Mouse (Mus musculus) forebrain, postnatal 0 days (tissue): Measurements from ENCODE around the gene Eaf1. TPM values are rescaled to one million over a fixed set of nuclear protein-coding genes. Genes with fewer than 3 reads are reported as not detected.
A peak's percentile ranks its signal among the peaks of the same experiment; 100 is the strongest.

Experiments
- ATAC-seq: fragments of 200-750 bp; cut with Nextera tagmentation; 2 replicates; pipeline ENCODE4 v1.8.0; 2017; ENCODE audit warnings: mild to moderate bottlenecking, moderate library complexity
- DNase-seq: peaks from one replicate; pipeline ENCODE4 v3.0.0-alpha.2; 2015
- H3K27ac ChIP-seq: fragments of 300-500 bp; sonication (generic); 2 replicates; pipeline ENCODE4 v1.5.1; 2014; ENCODE audit warnings: low read depth, mild to moderate bottlenecking, antibody characterized with exemption, low read length, moderate library complexity, mixed read lengths
- H3K27me3 ChIP-seq: fragments of 300-500 bp; sonication (generic); 2 replicates; pipeline ENCODE4 v1.6.1; 2014; ENCODE audit warnings: mild to moderate bottlenecking, low read length, mixed read lengths; ENCODE audit not compliant: insufficient read depth
- H3K36me3 ChIP-seq: fragments of 300-500 bp; sonication (generic); 2 replicates; pipeline ENCODE4 v1.6.1; 2014; ENCODE audit warnings: mild to moderate bottlenecking, moderate library complexity; ENCODE audit not compliant: insufficient read depth
- H3K4me1 ChIP-seq: fragments of 300-500 bp; sonication (generic); 2 replicates; pipeline ENCODE4 v1.6.1; 2014; ENCODE audit warnings: antibody characterized with exemption; ENCODE audit not compliant: insufficient read depth
- H3K4me2 ChIP-seq: fragments of 300-500 bp; sonication (generic); 2 replicates; pipeline ENCODE4 v1.6.1; 2014; ENCODE audit warnings: low read depth, mild to moderate bottlenecking, moderate library complexity
- H3K4me3 ChIP-seq: fragments of 300-500 bp; sonication (generic); 2 replicates; pipeline ENCODE4 v1.5.1; 2014; ENCODE audit warnings: low read depth, low read length, mixed read lengths
- H3K9ac ChIP-seq: fragments of 300-500 bp; sonication (generic); 2 replicates; pipeline ENCODE4 v1.6.1; 2014; ENCODE audit warnings: mild to moderate bottlenecking
- H3K9me3 ChIP-seq: fragments of 300-500 bp; sonication (generic); 2 replicates; pipeline ENCODE4 v1.6.1; 2016; ENCODE audit warnings: low read length
- CTCF ChIP-seq: sonication (generic); IDR thresholded peaks from 2 replicates; pipeline ENCODE4 v1.5.1; 2016; ENCODE audit warnings: antibody characterized with exemption, control low read depth, low read depth
- whole genome bisulfite sequencing: fragments of 180-500 bp; shearing (Covaris S2); extraction: QIAGEN DNeasy Blood & Tissue Kit; methylation state at CpG from one replicate; pipeline ENCODE4 v1.1.7; 2014; 5-methylcytosine and 5-hydroxymethylcytosine counted together
- polyA plus RNA-seq: library from polyadenylated mRNA; unstranded; fragments of >200 nt; fragmentation: Nextera tagmentation; extraction: Ambion mirVana; gene quantifications from 2 replicates; pipeline ENCODE4 v1.2.1, GENCODE M21; 2015
- total RNA-seq: library from RNA; depleted of rRNA; stranded (reverse); fragments of >200 nt; gene quantifications from 2 replicates; pipeline ENCODE4 v1.2.3, GENCODE M21; 2014

Eaf1 gene
- total and polyA plus RNA-seq, 2 experiments from 2014 or later: 5.5 to 10.1 TPM

- no peak overlapping the region for H3K9ac ChIP-seq
- peaks cover 63% of the 10 kb centered on the region for H3K36me3 ChIP-seq
- H3K4me1 ChIP-seq: no peaks in the 10 kb centered on the region
- H3K4me2 ChIP-seq: no peak overlapping the region
- no peak for TF ChIP-seq CTCF
- H3K27me3 ChIP-seq: no peaks in the 10 kb centered on the region
- no peaks in the 10 kb centered on the region for H3K9me3 ChIP-seq
- DNase-seq (no peak), ATAC-seq (no peak)
- H3K4me3 ChIP-seq: no peak overlapping the region
- H3K27ac ChIP-seq: no peak overlapping the region
- WGBS: 95% methylated on average over 6 of the region's 6 CpGs
These were observed 6.1 kb upstream of the Eaf1 start for GRCm38 (mm10) chr14:31488055-31488454.

- DNase-seq (no peak), ATAC-seq (no peak)
- peak overlapping the region; percentile 67 for H3K4me2 ChIP-seq
- no peak overlapping the region for H3K27ac ChIP-seq
- no peak for TF ChIP-seq CTCF
- H3K9ac ChIP-seq: peak overlapping the region; percentile 86
- no peaks in the 10 kb centered on the region for H3K27me3 ChIP-seq
- H3K4me1 ChIP-seq: peaks cover 11% of the 10 kb centered on the region
- H3K4me3 ChIP-seq: peak overlapping the region; percentile 91
- no peaks in the 10 kb centered on the region for H3K9me3 ChIP-seq
- WGBS: 52% methylated on average over 9 of the region's 9 CpGs
- H3K36me3 ChIP-seq: peaks cover 27% of the 10 kb centered on the region
These were observed 298 bp upstream of the Eaf1 start for GRCm38 (mm10) chr14:31493901-31494300.

- peak; percentile 93 for DNase-seq
- Histone ChIP-seq H3K9me3 (no peaks in the 10 kb centered on the region), H3K4me1 (peaks cover 11% of the 10 kb centered on the region), H3K36me3 (peaks cover 29% of the 10 kb centered on the region), H3K27ac (peak within 1 kb of the TSS; percentile 81), H3K27me3 (no peaks in the 10 kb centered on the region), H3K4me3 (peak within 1 kb of the TSS; percentile 91), H3K4me2 (peak within 1 kb of the TSS; percentile 67), H3K9ac (peak within 1 kb of the TSS; percentile 86)
- WGBS: under 1% methylated on average over 49 of the region's 49 CpGs
- ATAC-seq: peak; percentile 98
- TF ChIP-seq CTCF: no peak
These were observed 816 bp downstream of the Eaf1 start, which contains the start of gene Mettl6 for GRCm38 (mm10) chr14:31494975-31495455. Mettl6 (minus strand) TSS chr14:31495040.

GRCm38 (mm10) chr14:31495538-31495937 lies 1.3 kb downstream of the Eaf1 start:
- Histone ChIP-seq H3K4me2 (peak overlapping the region; percentile 67), H3K4me3 (peak overlapping the region; percentile 91), H3K9ac (peak overlapping the region; percentile 86), H3K27me3 (no peaks in the 10 kb centered on the region), H3K27ac (peak overlapping the region; percentile 81), H3K9me3 (no peaks in the 10 kb centered on the region), H3K36me3 (peaks cover 31% of the 10 kb centered on the region), H3K4me1 (peaks cover 11% of the 10 kb centered on the region)
- TF ChIP-seq CTCF: no peak
- 4% methylated on average over 8 of the region's 8 CpGs for WGBS
- ATAC-seq: no peak
- DNase-seq: no peak

GRCm38 (mm10) chr14:31496241-31496646 lies 2.0 kb downstream of the Eaf1 start:
- no peak overlapping the region for H3K27ac ChIP-seq
- H3K36me3 ChIP-seq: peaks cover 34% of the 10 kb centered on the region
- peak overlapping the region; percentile 91 for H3K4me3 ChIP-seq
- peaks cover 11% of the 10 kb centered on the region for H3K4me1 ChIP-seq
- no peaks in the 10 kb centered on the region for H3K9me3 ChIP-seq
- H3K4me2 ChIP-seq: peak overlapping the region; percentile 67
- H3K9ac ChIP-seq: peak overlapping the region; percentile 86
- no peak for TF ChIP-seq CTCF
- ATAC-seq: no peak
- no peak for DNase-seq
- H3K27me3 ChIP-seq: no peaks in the 10 kb centered on the region
- WGBS: 52% methylated on average over 7 of the region's 7 CpGs

GRCm38 (mm10) chr14:31499526-31499925 lies 5.3 kb downstream of the Eaf1 start:
- Histone ChIP-seq H3K36me3 (peaks cover 45% of the 10 kb centered on the region), H3K9ac (no peak overlapping the region)
- WGBS: 89% methylated on average over 1 of the region's 1 CpGs

GRCm38 (mm10) chr14:31503406-31503805 lies 9.2 kb downstream of the Eaf1 start:
- no peak for ATAC-seq
- no peaks in the 10 kb centered on the region for H3K9me3 ChIP-seq
- H3K36me3 ChIP-seq: peaks cover 74% of the 10 kb centered on the region
- no peaks in the 10 kb centered on the region for H3K4me1 ChIP-seq
- no peak overlapping the region for H3K4me2 ChIP-seq
- H3K27ac ChIP-seq: no peak overlapping the region
- H3K27me3 ChIP-seq: no peaks in the 10 kb centered on the region
- 91% methylated on average over 13 of the region's 13 CpGs for WGBS
- no peak for DNase-seq
- no peak overlapping the region for H3K4me3 ChIP-seq
- TF ChIP-seq CTCF: no peak
- H3K9ac ChIP-seq: no peak overlapping the region

More at GRCm38 (mm10) chr14:31499526-31499925, 5.3 kb downstream of the Eaf1 start:
- H3K4me2 ChIP-seq: no peak overlapping the region
- TF ChIP-seq CTCF: no peak
- ATAC-seq (no peak), DNase-seq (no peak)
- H3K9me3 ChIP-seq: no peaks in the 10 kb centered on the region
- H3K4me1 ChIP-seq: peaks cover 6% of the 10 kb centered on the region; the same call in 1 of the 2 replicates
- H3K27me3 ChIP-seq: no peaks in the 10 kb centered on the region
- no peak overlapping the region for H3K27ac ChIP-seq
- H3K4me3 ChIP-seq: no peak overlapping the region
